In the genomic region with DNA sequence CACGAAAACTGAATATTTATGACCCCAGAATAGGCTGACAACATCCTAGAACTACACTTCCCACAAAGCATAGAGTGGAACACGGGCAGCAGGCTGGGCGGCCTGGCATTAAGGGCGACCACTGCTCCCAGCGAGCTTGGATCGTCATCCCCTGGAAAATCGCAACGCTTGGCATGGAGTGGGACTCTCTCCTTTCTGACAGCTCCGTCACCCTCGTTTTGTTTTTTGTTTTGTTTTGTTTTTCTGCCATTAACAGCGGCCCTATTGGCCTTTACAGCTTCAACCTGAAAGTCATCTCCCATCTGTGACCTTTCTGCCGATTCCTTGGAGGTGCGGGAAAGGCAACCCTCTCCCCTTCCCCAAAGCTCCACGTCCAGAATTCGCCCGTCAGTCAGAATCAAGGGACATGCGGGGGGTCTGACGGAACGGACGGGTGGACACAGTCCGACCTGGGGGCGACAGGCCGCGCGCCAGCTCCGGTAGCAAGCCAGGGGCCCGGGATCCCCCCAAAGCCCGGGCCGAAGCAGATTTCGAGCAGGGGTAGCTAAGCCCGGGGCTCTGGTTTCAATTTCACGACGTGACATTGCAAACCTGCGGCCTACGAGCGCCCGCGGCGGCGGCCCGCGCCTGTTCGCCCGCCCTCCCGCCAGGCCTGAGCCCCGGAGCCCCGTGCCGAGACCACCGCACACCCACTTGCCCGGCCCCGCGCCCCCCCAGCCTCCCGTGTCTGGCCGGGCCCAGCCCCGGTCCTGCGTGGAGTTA, we compare ENCODE assay signal across 7 mouse cellular contexts. TPM values are rescaled to one million over a fixed set of nuclear protein-coding genes. Genes with fewer than 3 reads are reported as not detected.
DNase-seq lines count a peak whose midpoint lies in the region; ATAC-seq lines count a peak whose summit lies in the region.

No protein-coding gene starts in this region.

- peak overlapping the region; percentile 65 for H3K4me2 ChIP-seq in intestine, embryonic 14.5 days (ENCODE audit: low read length)
- peak overlapping the region; percentile 70 for H3K4me2 ChIP-seq in midbrain, embryonic 11.5 days

- peak; percentile 77 to 91 for DNase-seq in adrenal gland, adult (ENCODE audit: inconsistent age in 2 of 2, low spot score in 1 of 2)
- DNase-seq in embryo, embryonic 10 days (ENCODE audit: low spot score) = peak; percentile 67
- DNase-seq in gastrocnemius, postnatal 14 days = peak; percentile 64
- DNase-seq in intestine, embryonic 14.5 days (ENCODE audit: low spot score) = no peak
- DNase-seq in left cerebral cortex, postnatal 36 days (ENCODE audit: low spot score in 2 of 2) = peak; percentile 63 to 73
- peak; percentile 97 for DNase-seq in midbrain, embryonic 11.5 days (ENCODE audit: low spot score, missing footprints)
- DNase-seq in skeletal muscle tissue, adult 2 months (ENCODE audit: low read depth, low spot score) = peak; percentile 46

- no peaks in the 10 kb centered on the region for H3K27me3 ChIP-seq in intestine, embryonic 14.5 days (replicated peaks; ENCODE audit: control insufficient read depth, insufficient read depth, low read length)
- no peaks in the 10 kb centered on the region for H3K27me3 ChIP-seq in midbrain, embryonic 11.5 days (ENCODE audit: control insufficient read depth, insufficient read depth, low read length)

- H3K9me3 ChIP-seq in intestine, embryonic 14.5 days (ENCODE audit: control insufficient read depth, low read length) = no peaks in the 10 kb centered on the region
- H3K9me3 ChIP-seq in midbrain, embryonic 11.5 days (ENCODE audit: control insufficient read depth, low read length) = no peaks in the 10 kb centered on the region

- peak overlapping the region; percentile 98 for H3K27ac ChIP-seq in intestine, embryonic 14.5 days (ENCODE audit: low read depth)
- peak overlapping the region; percentile 87 for H3K27ac ChIP-seq in midbrain, embryonic 11.5 days (ENCODE audit: low read depth, low read length)

- H3K9ac ChIP-seq in intestine, embryonic 14.5 days (ENCODE audit: low read length) = peak overlapping the region; percentile 93
- H3K9ac ChIP-seq in midbrain, embryonic 11.5 days (ENCODE audit: low read length) = peak overlapping the region; percentile 95

- intact Hi-C loops in gastrocnemius, postnatal 14 days (cut with DNase I; ENCODE audit: low total_unique reads) = no loop called here
- intact Hi-C loops in left cerebral cortex, postnatal 36 days (cut with DNase I) = no loop called here

- peak; percentile 63 for ATAC-seq in intestine, embryonic 14.5 days (replicated peaks; ENCODE audit: low FRiP score, low TSS enrichment, low read depth)
- ATAC-seq in midbrain, embryonic 11.5 days (ENCODE audit: low FRiP score) = peak; percentile 67

- H3K36me3 ChIP-seq in intestine, embryonic 14.5 days (ENCODE audit: control insufficient read depth, insufficient read depth, low read length) = no peaks in the 10 kb centered on the region
- H3K36me3 ChIP-seq in midbrain, embryonic 11.5 days (ENCODE audit: control insufficient read depth, insufficient read depth, low read length) = no peaks in the 10 kb centered on the region

- WGBS in intestine, embryonic 14.5 days = under 1% methylated on average over 52 of the region's 56 CpGs
- WGBS in midbrain, embryonic 11.5 days = 2% methylated on average over 53 of the region's 56 CpGs

- H3K4me3 ChIP-seq in intestine, embryonic 14.5 days (ENCODE audit: low read depth, low read length) = peak overlapping the region; percentile 91
- H3K4me3 ChIP-seq in midbrain, embryonic 11.5 days (ENCODE audit: low read depth, low read length) = peak overlapping the region; percentile 88

- H3K4me1 ChIP-seq in intestine, embryonic 14.5 days (replicated peaks; ENCODE audit: control insufficient read depth, insufficient read depth, low read length) = peaks cover 9% of the 10 kb centered on the region
- H3K4me1 ChIP-seq in midbrain, embryonic 11.5 days (ENCODE audit: control insufficient read depth, insufficient read depth, low read length) = peaks cover 5% of the 10 kb centered on the region; the same call in 1 of the 2 replicates

RNA-seq across cellular contexts. Expression of a gene that starts 1.3 kb away (rescaled TPM):
- total RNA-seq in gastrocnemius, postnatal 14 days (2021) = 100 to 1,000 TPM; 206 to 221 TPM
- polyA plus RNA-seq in intestine, embryonic 14.5 days (2014; fragmentation: Nextera tagmentation; extraction: Ambion mirVana) = 44.2 and 44.5 TPM in 2 replicates
- total RNA-seq in left cerebral cortex, postnatal 36 days (2021) = 100 to 1,000 TPM; 107 to 141 TPM
- polyA plus RNA-seq in midbrain, embryonic 11.5 days (2014; fragmentation: Nextera tagmentation; extraction: Ambion mirVana) = 38.7 and 42.3 TPM in 2 replicates

RNA-seq across cellular contexts. Expression of a gene that starts 32.2 kb away (rescaled TPM):
- total RNA-seq in gastrocnemius, postnatal 14 days (2021) = under 1 TPM; 0.16 to 0.18 TPM
- polyA plus RNA-seq in intestine, embryonic 14.5 days (2014; fragmentation: Nextera tagmentation; extraction: Ambion mirVana) = 0.73 and 1.2 TPM in 2 replicates
- total RNA-seq in left cerebral cortex, postnatal 36 days (2021) = 10 to 100 TPM; 49.5 to 49.8 TPM
- polyA plus RNA-seq in midbrain, embryonic 11.5 days (2014; fragmentation: Nextera tagmentation; extraction: Ambion mirVana) = 0.95 and 1.0 TPM in 2 replicates

Comparison
In these comparisons a context has a peak if more than half of its experiments do, and no peak if none do; other contexts are left out.
1. RNA of a gene that starts 32.2 kb away (total RNA-seq): 49.5 to 49.8 TPM in left cerebral cortex, postnatal 36 days; 0.16 to 0.18 TPM in gastrocnemius, postnatal 14 days; every median in the first group is over 10 times any median in the second.